Comparison of ENCODE assay signal across 21 mouse cellular contexts in genomic region chr2:68886661-68887060, GRCm38 (mm10). TPM values are rescaled to one million over a fixed set of nuclear protein-coding genes. Genes with fewer than 3 reads are reported as not detected.
DNase-seq lines count a peak whose midpoint lies in the region; ATAC-seq and TF ChIP-seq lines count a peak whose summit lies in the region.
"Had no signal": no experiment of that assay in that cellular context is flagged by ENCODE, and none has a peak within 500 bp of the region (broad histone marks: within the 10 kb centered on the region; RNA-seq: fewer than 3 reads in every experiment).

No protein-coding gene starts in this region.

- no peak for TF ChIP-seq POLR2A in embryonic fibroblast, embryonic 13.5 days (IDR thresholded peaks at IDR 0.05; ENCODE audit: low read depth, low read length)

- H3K36me3 ChIP-seq in kidney, embryonic 15.5 days = no peaks in the 10 kb centered on the region
- H3K36me3 ChIP-seq in forebrain, embryonic 16.5 days (ENCODE audit: control insufficient read depth, insufficient read depth) = no peaks in the 10 kb centered on the region
- H3K36me3 ChIP-seq: neural tube, embryonic 13.5 days; stomach, embryonic 15.5 days had no signal

- no peak for TF ChIP-seq CTCF in embryonic fibroblast, embryonic 13.5 days (IDR thresholded peaks at IDR 0.05; ENCODE audit: borderline replicate concordance, insufficient read depth, low read length)

- 86% methylated on average over 4 of the region's 4 CpGs for WGBS in kidney, embryonic 15.5 days
- WGBS in forebrain, embryonic 16.5 days = 93% methylated on average over 4 of the region's 4 CpGs

- no peak for DNase-seq in kidney, postnatal 10 days
- peak; percentile 20 for DNase-seq in ES-CJ7 (ENCODE audit: low read depth, low spot score)
- DNase-seq in skeletal muscle tissue, adult 2 months (ENCODE audit: low read depth, low spot score) = peak; percentile 42
- DNase-seq in cerebellum, postnatal 36 days = no peak
- DNase-seq: adrenal gland, postnatal 36 days; cerebellum, adult 11-12 months; kidney, adult 18-20 months; kidney, postnatal 25 days; layer of hippocampus, adult 9-11 months; left cerebral cortex, postnatal 4 days; lung, adult 18-20 months; thymus, adult 18-20 months had no signal

- no peak for ATAC-seq in kidney, embryonic 15.5 days (replicated peaks; ENCODE audit: low FRiP score)
- ATAC-seq in forebrain, embryonic 16.5 days = no peak
- ATAC-seq: forebrain, embryonic 13.5 days had no signal

- peaks cover 29% of the 10 kb centered on the region for H3K4me1 ChIP-seq in kidney, embryonic 15.5 days
- peaks cover 26% of the 10 kb centered on the region for H3K4me1 ChIP-seq in embryonic fibroblast, embryonic 13.5 days (ENCODE audit: control insufficient read depth, insufficient read depth, low read length)
- H3K4me1 ChIP-seq in forebrain, embryonic 16.5 days (replicated peaks; ENCODE audit: control insufficient read depth, insufficient read depth, low read length) = peaks cover 3% of the 10 kb centered on the region; the same call in 1 of the 2 replicates
- H3K4me1 ChIP-seq: forebrain, embryonic 13.5 days had no signal

- no peaks in the 10 kb centered on the region for H3K27me3 ChIP-seq in kidney, embryonic 15.5 days
- H3K27me3 ChIP-seq in forebrain, embryonic 16.5 days (replicated peaks; ENCODE audit: control insufficient read depth, insufficient read depth, low read length) = no peaks in the 10 kb centered on the region
- H3K27me3 ChIP-seq: forebrain, embryonic 13.5 days; neural tube, embryonic 13.5 days; stomach, embryonic 15.5 days had no signal

- no peak overlapping the region for H3K4me2 ChIP-seq in kidney, embryonic 15.5 days
- H3K4me2 ChIP-seq in forebrain, embryonic 16.5 days (ENCODE audit: low read length) = no peak overlapping the region
- H3K4me2 ChIP-seq: forebrain, embryonic 13.5 days; liver, embryonic 11.5 days; neural tube, embryonic 13.5 days; stomach, embryonic 15.5 days had no signal

- no peak overlapping the region for H3K9ac ChIP-seq in kidney, embryonic 15.5 days
- no peak overlapping the region for H3K9ac ChIP-seq in forebrain, embryonic 16.5 days (replicated peaks; ENCODE audit: low read depth, low read length)
- H3K9ac ChIP-seq: forebrain, embryonic 13.5 days; neural tube, embryonic 13.5 days; stomach, embryonic 15.5 days had no signal

- peak overlapping the region; percentile 47; the same call in 1 of the 2 replicates for H3K27ac ChIP-seq in kidney, embryonic 15.5 days
- peak overlapping the region; percentile 32 for H3K27ac ChIP-seq in embryonic fibroblast, embryonic 13.5 days (ENCODE audit: insufficient read depth, low read length)
- H3K27ac ChIP-seq in forebrain, embryonic 16.5 days (ENCODE audit: low read length) = no peak overlapping the region
- H3K27ac ChIP-seq: forebrain, embryonic 13.5 days; left cerebral cortex, adult 2 months; neural tube, embryonic 13.5 days; stomach, embryonic 15.5 days had no signal

- H3K9me3 ChIP-seq in kidney, embryonic 15.5 days (replicated peaks) = no peaks in the 10 kb centered on the region
- H3K9me3 ChIP-seq in forebrain, embryonic 16.5 days (ENCODE audit: control insufficient read depth, low read length) = no peaks in the 10 kb centered on the region
- H3K9me3 ChIP-seq: forebrain, embryonic 13.5 days; G1E; neural tube, embryonic 13.5 days; stomach, embryonic 15.5 days had no signal

- no peak overlapping the region for H3K4me3 ChIP-seq in kidney, embryonic 15.5 days (replicated peaks)
- H3K4me3 ChIP-seq in embryonic fibroblast, embryonic 13.5 days (ENCODE audit: insufficient read depth, low read length) = no peak overlapping the region
- H3K4me3 ChIP-seq in forebrain, embryonic 16.5 days (replicated peaks; ENCODE audit: low read length) = no peak overlapping the region
- H3K4me3 ChIP-seq: forebrain, embryonic 13.5 days; left cerebral cortex, adult 2 months; neural tube, embryonic 13.5 days; stomach, embryonic 15.5 days had no signal

RNA-seq across cellular contexts. Expression of gene Cers6, which starts 25.4 kb away (rescaled TPM):
- 33.0 and 36.8 TPM in 2 replicates for polyA plus RNA-seq in kidney, embryonic 15.5 days (2015; fragmentation: Nextera tagmentation; extraction: Ambion mirVana)
- polyA plus RNA-seq in embryonic fibroblast, embryonic 13.5 days (2011; ENCODE audit: insufficient read length, low read depth, missing spikeins) = 75.8 and 78.2 TPM in 2 replicates
- 62.3 and 74.4 TPM in 2 replicates for polyA plus RNA-seq in forebrain, embryonic 16.5 days (2015; fragmentation: Nextera tagmentation; extraction: Ambion mirVana)

Comparison
In these comparisons a context has a peak if more than half of its experiments do, and no peak if none do; other contexts are left out.
1. DNase-seq: peak in ES-CJ7 (single experiment) and skeletal muscle tissue, adult 2 months (single experiment); none in kidney, postnatal 10 days (single experiment) and cerebellum, postnatal 36 days (0 of 2).